Comparison of ENCODE assay signal across 21 mouse cellular contexts in genomic region chr9:67163746-67164145, GRCm38 (mm10).
DNase-seq lines count a peak whose midpoint lies in the region; ATAC-seq and TF ChIP-seq lines count a peak whose summit lies in the region.
"Had no signal": no experiment of that assay in that cellular context is flagged by ENCODE, and none has a peak within 500 bp of the region (broad histone marks: within the 10 kb centered on the region; RNA-seq: fewer than 3 reads in every experiment).

No protein-coding gene starts in this region.

- no peaks in the 10 kb centered on the region for H3K27me3 ChIP-seq in heart, embryonic 11.5 days (ENCODE audit: control insufficient read depth, insufficient read depth, low read length)
- no peaks in the 10 kb centered on the region for H3K27me3 ChIP-seq in heart, postnatal 0 days (ENCODE audit: control insufficient read depth, insufficient read depth, low read length)
- H3K27me3 ChIP-seq: forebrain, embryonic 15.5 days; limb, embryonic 13.5 days; midbrain, embryonic 12.5 days; Patski had no signal

- H3K4me2 ChIP-seq in heart, embryonic 11.5 days, result no peak overlapping the region
- H3K4me2 ChIP-seq in heart, postnatal 0 days (ENCODE audit: low read depth, low read length), result no peak overlapping the region
- H3K4me2 ChIP-seq: forebrain, embryonic 15.5 days; limb, embryonic 13.5 days; lung, embryonic 14.5 days; midbrain, embryonic 12.5 days had no signal

- no peak for ATAC-seq in heart, embryonic 11.5 days (replicated peaks; ENCODE audit: insufficient number of reproducible peaks, low FRiP score, low TSS enrichment)
- ATAC-seq in heart, postnatal 0 days (ENCODE audit: insufficient read depth, low read depth), result peak; percentile 82
- ATAC-seq: forebrain, embryonic 15.5 days; intestine, postnatal 0 days; Patski had no signal

- 21% methylated on average over 6 of the region's 6 CpGs for WGBS in heart, embryonic 11.5 days (ENCODE audit: insufficient replicate concordance)
- WGBS in heart, postnatal 0 days, result 14% methylated on average over 6 of the region's 6 CpGs

- TF ChIP-seq EP300 in heart, postnatal 0 days (IDR thresholded peaks at IDR 0.05; ENCODE audit: low read depth), result peak; percentile 94

- H3K9ac ChIP-seq in heart, embryonic 11.5 days (ENCODE audit: low read depth, low read length), result no peak overlapping the region
- H3K9ac ChIP-seq in heart, postnatal 0 days (replicated peaks; ENCODE audit: low read depth, low read length), result no peak overlapping the region
- H3K9ac ChIP-seq: forebrain, embryonic 15.5 days; limb, embryonic 13.5 days; liver, embryonic 14.5 days; lung, embryonic 14.5 days; midbrain, embryonic 12.5 days had no signal

- peak; percentile 10 to 22 for DNase-seq in kidney, postnatal 36 days
- DNase-seq in kidney, postnatal 10 days, result no peak
- DNase-seq in heart, postnatal 0 days (ENCODE audit: low spot score), result peak; percentile 87
- DNase-seq in thymus, adult 18-20 months, result no peak
- no peak for DNase-seq in adrenal gland, postnatal 25 days
- DNase-seq in right cerebral cortex, postnatal 14 days, result no peak
- DNase-seq: cerebellum, adult 11 months; cerebellum, adult 9-11 months; gastrocnemius, postnatal 36 days; layer of hippocampus, postnatal 36 days; lung, embryonic 14.5 days had no signal

- peaks cover 31% of the 10 kb centered on the region for H3K4me1 ChIP-seq in heart, embryonic 11.5 days (ENCODE audit: control insufficient read depth, insufficient read depth, low read length)
- peaks cover 31% of the 10 kb centered on the region for H3K4me1 ChIP-seq in heart, postnatal 0 days (ENCODE audit: control insufficient read depth, insufficient read depth)
- H3K4me1 ChIP-seq: embryonic facial prominence, embryonic 10.5 days; forebrain, embryonic 15.5 days; limb, embryonic 13.5 days; midbrain, embryonic 12.5 days had no signal

- H3K36me3 ChIP-seq in heart, embryonic 11.5 days (ENCODE audit: control insufficient read depth, insufficient read depth, low read length), result no peaks in the 10 kb centered on the region
- H3K36me3 ChIP-seq in heart, postnatal 0 days (replicated peaks; ENCODE audit: control insufficient read depth, insufficient read depth, low read length), result no peaks in the 10 kb centered on the region
- H3K36me3 ChIP-seq: embryonic facial prominence, embryonic 10.5 days; forebrain, embryonic 15.5 days; limb, embryonic 13.5 days; midbrain, embryonic 12.5 days had no signal

- H3K9me3 ChIP-seq in heart, embryonic 11.5 days (replicated peaks; ENCODE audit: control insufficient read depth, low read length), result no peaks in the 10 kb centered on the region
- H3K9me3 ChIP-seq in heart, postnatal 0 days (replicated peaks; ENCODE audit: control insufficient read depth, low read length), result no peaks in the 10 kb centered on the region
- H3K9me3 ChIP-seq: embryonic facial prominence, embryonic 10.5 days; forebrain, embryonic 15.5 days; limb, embryonic 13.5 days; midbrain, embryonic 12.5 days had no signal

- H3K4me3 ChIP-seq in heart, embryonic 11.5 days (ENCODE audit: low read depth, low read length), result no peak overlapping the region
- no peak overlapping the region for H3K4me3 ChIP-seq in heart, postnatal 0 days (ENCODE audit: low read depth, low read length)
- H3K4me3 ChIP-seq: embryonic facial prominence, embryonic 10.5 days; forebrain, embryonic 15.5 days; layer of hippocampus, adult 2 months; limb, embryonic 13.5 days; midbrain, embryonic 12.5 days had no signal

- no peak for TF ChIP-seq CTCF in heart, postnatal 0 days (IDR thresholded peaks at IDR 0.05; ENCODE audit: low read depth)

- 0 out of 2 replicates have a peak overlapping the region, but pooled peaks have one; percentile 36 for H3K27ac ChIP-seq in heart, embryonic 11.5 days (ENCODE audit: low read depth, low read length)
- H3K27ac ChIP-seq in heart, postnatal 0 days (ENCODE audit: low read depth), result peak overlapping the region; percentile 96
- H3K27ac ChIP-seq: embryonic facial prominence, embryonic 10.5 days; forebrain, embryonic 15.5 days; kidney, postnatal 0 days; layer of hippocampus, adult 2 months; limb, embryonic 13.5 days; liver, embryonic 14.5 days; midbrain, embryonic 12.5 days had no signal

Comparison
In these comparisons a context has a peak if more than half of its experiments do, and no peak if none do; other contexts are left out.
1. DNase-seq: peak in kidney, postnatal 36 days (2 of 2) and heart, postnatal 0 days (single experiment); none in kidney, postnatal 10 days (single experiment), thymus, adult 18-20 months (0 of 2), adrenal gland, postnatal 25 days (single experiment) and right cerebral cortex, postnatal 14 days (single experiment).